Mouse (Mus musculus) regulatory T cell (primary cell): ENCODE results near the gene Prorsd1.

Source experiments
- in situ Hi-C: fragments of 300-600 bp; cut with MboI, MseI; formaldehyde crosslinking; loops from one replicate; pipeline ENCODE4 v1.15.1; 2025; ENCODE audit warnings: high pct_unique_total_duplicates

Prorsd1 gene

GRCm38 (mm10) chr11:29504899-29505625, 9.8 kb downstream of the Prorsd1 start:
- in situ Hi-C loops = loop anchor here (25.0 kb wide), 1 partner anchor 1257 kb away; the partner anchor contains the start of gene Psme4

DNA sequence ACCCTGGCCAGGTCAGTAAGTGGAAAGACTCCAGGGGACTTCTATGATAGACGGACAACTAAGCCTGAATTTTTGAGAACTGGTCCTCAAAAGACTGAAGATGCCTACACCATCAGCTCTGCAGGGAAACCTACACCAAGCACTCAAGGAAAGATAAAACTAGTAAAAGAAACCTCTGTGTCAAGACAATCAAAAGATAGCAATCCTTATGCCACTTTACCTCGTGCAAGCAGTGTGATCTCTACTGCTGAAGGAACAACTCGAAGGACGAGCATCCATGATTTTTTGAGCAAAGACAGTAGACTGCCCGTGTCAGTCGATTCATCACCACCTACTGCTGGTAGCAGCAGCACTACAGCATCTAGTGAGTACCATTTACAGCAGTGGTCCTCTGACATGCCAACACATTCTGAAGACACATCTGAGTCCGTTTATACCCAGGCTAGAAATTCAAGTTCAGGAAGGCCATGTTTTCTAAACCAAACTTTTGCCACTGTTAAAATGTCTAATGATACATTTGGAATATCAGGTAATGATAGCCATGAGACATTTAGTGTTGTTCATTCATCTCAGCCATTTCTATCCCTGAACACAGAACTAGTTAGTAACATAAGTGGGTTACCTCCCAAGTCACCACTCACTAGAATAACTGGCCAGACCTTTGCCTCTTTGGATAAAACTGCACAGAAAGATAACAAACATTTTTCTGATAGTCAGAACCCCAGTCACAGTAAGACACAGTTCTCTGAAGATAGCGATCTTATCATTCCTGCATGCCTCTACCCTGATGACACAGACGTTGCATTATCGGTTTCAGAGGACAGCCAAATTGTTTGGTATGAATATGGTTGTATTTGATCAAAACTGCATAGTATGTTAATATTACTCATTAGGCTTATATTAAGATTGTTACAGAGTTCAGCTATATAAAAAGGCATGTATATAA, 10.6 kb downstream of the Prorsd1 start:
- in situ Hi-C loops = loop anchor here (25.0 kb wide), 1 partner anchor 1258 kb away; the partner anchor contains the start of gene Psme4

- in situ Hi-C loops = no loop called here
Observed at GRCm38 (mm10) chr11:29496962-29497361, 17.9 kb downstream of the Prorsd1 start.

- in situ Hi-C loops = no loop called here
Observed at GRCm38 (mm10) chr11:29493135-29493534, 21.7 kb downstream of the Prorsd1 start.

- in situ Hi-C loops = no loop called here
Observed at GRCm38 (mm10) chr11:29474676-29475075, 40.2 kb downstream of the Prorsd1 start.
